Comparison of ENCODE assay signal across 13 mouse cellular contexts in genomic region chr4:139253206-139253605, GRCm38 (mm10). TPM values are rescaled to one million over a fixed set of nuclear protein-coding genes. Genes with fewer than 3 reads are reported as not detected.
A peak's percentile ranks its signal among the peaks of the same experiment; 100 is the strongest.
DNase-seq lines count a peak whose midpoint lies in the region; ATAC-seq and TF ChIP-seq lines count a peak whose summit lies in the region.
"Had no signal": no experiment of that assay in that cellular context is flagged by ENCODE, and none has a peak within 500 bp of the region (broad histone marks: within the 10 kb centered on the region; RNA-seq: fewer than 3 reads in every experiment).

No protein-coding gene starts in this region.

- H3K4me2 ChIP-seq in embryonic facial prominence, embryonic 12.5 days (replicated peaks), result no peak overlapping the region
- no peak overlapping the region for H3K4me2 ChIP-seq in limb, embryonic 12.5 days
- H3K4me2 ChIP-seq: neural tube, embryonic 13.5 days had no signal

- no peak for TF ChIP-seq CTCF in kidney, adult 2 months (conservative IDR thresholded peaks at IDR 0.05; ENCODE audit: insufficient read depth, insufficient read length, low read depth, low read length)

- H3K27me3 ChIP-seq in heart, embryonic 10.5 days (ENCODE audit: insufficient read depth, poor library complexity, severe bottlenecking), result no peaks in the 10 kb centered on the region
- no peaks in the 10 kb centered on the region for H3K27me3 ChIP-seq in kidney, adult 2 months (replicated peaks; ENCODE audit: control insufficient read depth, insufficient read depth, low read length)
- H3K27me3 ChIP-seq in embryonic facial prominence, embryonic 12.5 days, result no peaks in the 10 kb centered on the region
- no peaks in the 10 kb centered on the region for H3K27me3 ChIP-seq in limb, embryonic 12.5 days
- H3K27me3 ChIP-seq: megakaryocyte, embryonic 14.5 days; neural tube, embryonic 13.5 days had no signal

- TF ChIP-seq POLR2A in kidney, adult 2 months (IDR thresholded peaks at IDR 0.05; ENCODE audit: low read depth, low read length), result no peak

- peak; percentile 95 for DNase-seq in heart, adult 11 months
- DNase-seq in heart, embryonic 10.5 days (ENCODE audit: low spot score), result no peak
- peak; percentile 47 for DNase-seq in kidney, adult 2 months
- no peak for DNase-seq in kidney, postnatal 10 days
- no peak for DNase-seq in urinary bladder, postnatal 4 days (ENCODE audit: low spot score in 2 of 2)
- DNase-seq: B cell, adult 2 months; cerebellum, adult 8-10 months; thymus, postnatal 25 days had no signal

- H3K36me3 ChIP-seq in heart, embryonic 10.5 days, result peaks cover 29% of the 10 kb centered on the region
- H3K36me3 ChIP-seq in kidney, adult 2 months (ENCODE audit: control insufficient read depth, insufficient read depth, low read length), result no peaks in the 10 kb centered on the region
- peaks cover 13% of the 10 kb centered on the region; the same call in 1 of the 2 replicates for H3K36me3 ChIP-seq in embryonic facial prominence, embryonic 12.5 days
- H3K36me3 ChIP-seq in limb, embryonic 12.5 days, result peaks cover 22% of the 10 kb centered on the region

- whole genome bisulfite sequencing in heart, embryonic 10.5 days, result 91% methylated on average over 9 of the region's 9 CpGs
- 48% methylated on average over 9 of the region's 9 CpGs for WGBS in kidney, adult 2 months
- WGBS in embryonic facial prominence, embryonic 12.5 days, result 53% methylated on average over 9 of the region's 9 CpGs
- WGBS in limb, embryonic 12.5 days, result 77% methylated on average over 9 of the region's 9 CpGs

- no peak overlapping the region for H3K27ac ChIP-seq in heart, embryonic 10.5 days
- H3K27ac ChIP-seq in kidney, adult 2 months (ENCODE audit: insufficient read depth, low read depth, low read length), result peak overlapping the region; percentile 7; the same call in 1 of the 2 replicates
- peak overlapping the region; percentile 91 for H3K27ac ChIP-seq in embryonic facial prominence, embryonic 12.5 days
- peak overlapping the region; percentile 81; the same call in 1 of the 2 replicates for H3K27ac ChIP-seq in limb, embryonic 12.5 days
- H3K27ac ChIP-seq: neural tube, embryonic 13.5 days had no signal

- no peak overlapping the region for H3K4me3 ChIP-seq in heart, embryonic 10.5 days
- H3K4me3 ChIP-seq in kidney, adult 2 months (ENCODE audit: insufficient read depth, low read depth, low read length), result no peak overlapping the region
- no peak overlapping the region for H3K4me3 ChIP-seq in embryonic facial prominence, embryonic 12.5 days
- no peak overlapping the region for H3K4me3 ChIP-seq in limb, embryonic 12.5 days (replicated peaks)
- H3K4me3 ChIP-seq: megakaryocyte, embryonic 14.5 days; neural tube, embryonic 13.5 days had no signal

- H3K4me1 ChIP-seq in heart, embryonic 10.5 days, result peaks cover 39% of the 10 kb centered on the region
- peaks cover 48% of the 10 kb centered on the region for H3K4me1 ChIP-seq in kidney, adult 2 months (ENCODE audit: control insufficient read depth, insufficient read depth, low read length)
- H3K4me1 ChIP-seq in embryonic facial prominence, embryonic 12.5 days, result peaks cover 86% of the 10 kb centered on the region
- peaks cover 85% of the 10 kb centered on the region for H3K4me1 ChIP-seq in limb, embryonic 12.5 days (replicated peaks)

- ATAC-seq in embryonic facial prominence, embryonic 12.5 days (ENCODE audit: insufficient number of reproducible peaks, insufficient read depth, low FRiP score, low TSS enrichment), result no peak
- no peak for ATAC-seq in limb, embryonic 12.5 days (ENCODE audit: insufficient number of reproducible peaks, insufficient read depth, low FRiP score, low TSS enrichment, low read depth)
- ATAC-seq: forebrain, embryonic 14.5 days had no signal

- no peak overlapping the region for H3K9ac ChIP-seq in embryonic facial prominence, embryonic 12.5 days
- no peak overlapping the region for H3K9ac ChIP-seq in limb, embryonic 12.5 days (replicated peaks)
- H3K9ac ChIP-seq: neural tube, embryonic 13.5 days had no signal

- no peaks in the 10 kb centered on the region for H3K9me3 ChIP-seq in heart, embryonic 10.5 days
- no peaks in the 10 kb centered on the region for H3K9me3 ChIP-seq in embryonic facial prominence, embryonic 12.5 days
- no peaks in the 10 kb centered on the region for H3K9me3 ChIP-seq in limb, embryonic 12.5 days
- H3K9me3 ChIP-seq: megakaryocyte, embryonic 14.5 days; neural tube, embryonic 13.5 days had no signal

RNA-seq across cellular contexts. Expression of gene Pqlc2, which starts 57.3 kb away (rescaled TPM):
- polyA plus RNA-seq in heart, embryonic 10.5 days (2016; fragmentation: Nextera tagmentation; extraction: Ambion mirVana), result 12.7 and 13.9 TPM in 2 replicates
- polyA plus RNA-seq in kidney, adult 2 months (2012; rRNA removed), result 63.3 and 71.7 TPM in 2 replicates
- 15.0 and 17.0 TPM in 2 replicates for polyA plus RNA-seq in embryonic facial prominence, embryonic 12.5 days (2016; fragmentation: Nextera tagmentation; extraction: Ambion mirVana)
- polyA plus RNA-seq in limb, embryonic 12.5 days (2016; fragmentation: Nextera tagmentation; extraction: Ambion mirVana), result 15.3 and 16.1 TPM in 2 replicates

RNA-seq across cellular contexts. Expression of gene Akr7a5, which starts 57.3 kb away (rescaled TPM):
- polyA plus RNA-seq in heart, embryonic 10.5 days (2016; fragmentation: Nextera tagmentation; extraction: Ambion mirVana), result 60.1 and 72.5 TPM in 2 replicates
- polyA plus RNA-seq in kidney, adult 2 months (2012; rRNA removed), result 245 and 280 TPM in 2 replicates
- 134 TPM in 2 replicates for polyA plus RNA-seq in embryonic facial prominence, embryonic 12.5 days (2016; fragmentation: Nextera tagmentation; extraction: Ambion mirVana)
- polyA plus RNA-seq in limb, embryonic 12.5 days (2016; fragmentation: Nextera tagmentation; extraction: Ambion mirVana), result 146 and 150 TPM in 2 replicates

Comparison
In these comparisons a context has a peak if more than half of its experiments do, and no peak if none do; other contexts are left out.
1. DNase-seq: peak in heart, adult 11 months (single experiment) and kidney, adult 2 months (single experiment); none in heart, embryonic 10.5 days (single experiment), kidney, postnatal 10 days (single experiment) and urinary bladder, postnatal 4 days (0 of 2).